Mouse (Mus musculus): ENCODE measurements around the gene Fxyd4. TPM values are rescaled to one million over a fixed set of nuclear protein-coding genes. Genes with fewer than 3 reads are reported as not detected.
A peak's percentile ranks its signal among the peaks of the same experiment; 100 is the strongest.

Gene Fxyd4
- not detected for total RNA-seq (2021)
- long read RNA-seq = 0 reads

- DNase-seq (ENCODE audit: low spot score in 2 of 2) = no peak
Measured at GRCm38 (mm10) chr6:117937222-117937932, at the start of gene Fxyd4. Gene Fxyd4 (minus strand): TSS chr6:117937692.

GRCm38 (mm10) chr6:117987173-117987572, 49.7 kb upstream of the Fxyd4 start:
- no peak for DNase-seq (ENCODE audit: low spot score in 2 of 2)

DNA sequence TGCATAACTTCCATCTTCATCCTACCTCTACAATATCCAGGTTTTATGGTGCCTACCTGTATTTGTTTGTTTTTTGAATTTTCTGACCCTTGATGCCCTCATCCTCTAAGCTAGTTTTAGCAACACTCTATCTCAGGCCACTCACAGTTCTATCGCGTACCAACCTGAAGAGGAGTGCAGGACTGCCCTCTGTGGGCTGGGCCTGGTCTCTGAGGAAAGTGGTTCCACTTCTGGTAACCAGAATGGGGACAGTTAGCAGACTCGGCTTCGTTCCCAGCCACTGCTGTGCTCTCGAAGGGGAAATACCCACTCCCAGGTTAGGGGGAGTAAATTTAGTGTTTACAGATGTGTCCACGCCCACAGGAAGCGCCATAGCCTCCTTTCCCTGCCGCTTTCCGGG, 29.2 kb upstream of the Fxyd4 start:
- DNase-seq (ENCODE audit: low spot score in 2 of 2) = no peak

- DNase-seq (ENCODE audit: low spot score in 2 of 2) = no peak
Measured at GRCm38 (mm10) chr6:117963201-117963600, 25.7 kb upstream of the Fxyd4 start.

DNA sequence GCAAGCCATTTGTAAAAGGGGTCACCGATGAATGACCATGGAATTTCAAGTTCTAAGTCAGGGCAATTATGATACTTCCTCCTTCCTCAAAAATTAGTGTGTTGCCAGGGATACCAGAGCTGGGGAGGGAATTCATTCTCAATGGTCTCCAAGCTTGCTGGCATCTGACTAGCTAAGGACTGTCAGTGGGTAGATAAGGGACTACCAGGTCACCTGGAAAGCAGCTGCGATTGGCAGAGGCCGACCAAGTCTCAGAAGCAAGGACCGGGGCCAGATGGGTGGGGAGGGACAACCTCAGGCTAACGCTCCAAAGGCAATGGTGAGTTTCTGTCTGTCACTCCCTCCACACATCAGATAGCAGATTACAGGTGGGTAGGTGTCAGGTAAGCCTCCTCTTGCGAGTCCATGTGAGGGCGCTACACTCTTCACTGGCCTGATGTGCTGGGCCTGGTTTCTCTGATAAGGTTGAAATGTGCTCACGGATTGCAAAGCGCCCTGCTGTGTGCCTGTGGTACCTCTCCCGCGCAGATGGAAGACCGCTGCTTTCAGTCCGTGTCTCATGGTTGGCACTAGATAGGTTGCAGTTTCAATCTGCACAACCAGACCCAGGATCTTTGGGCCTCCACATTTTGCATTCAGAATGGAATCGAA, 19.5 kb upstream of the Fxyd4 start:
- DNase-seq (ENCODE audit: low spot score in 2 of 2) = no peak

GRCm38 (mm10) chr6:117956161-117956560, 18.7 kb upstream of the Fxyd4 start:
- no peak for DNase-seq (ENCODE audit: low spot score in 2 of 2)

GRCm38 (mm10) chr6:117952330-117952729, 14.8 kb upstream of the Fxyd4 start:
- no peak for DNase-seq (ENCODE audit: low spot score in 2 of 2)

DNA sequence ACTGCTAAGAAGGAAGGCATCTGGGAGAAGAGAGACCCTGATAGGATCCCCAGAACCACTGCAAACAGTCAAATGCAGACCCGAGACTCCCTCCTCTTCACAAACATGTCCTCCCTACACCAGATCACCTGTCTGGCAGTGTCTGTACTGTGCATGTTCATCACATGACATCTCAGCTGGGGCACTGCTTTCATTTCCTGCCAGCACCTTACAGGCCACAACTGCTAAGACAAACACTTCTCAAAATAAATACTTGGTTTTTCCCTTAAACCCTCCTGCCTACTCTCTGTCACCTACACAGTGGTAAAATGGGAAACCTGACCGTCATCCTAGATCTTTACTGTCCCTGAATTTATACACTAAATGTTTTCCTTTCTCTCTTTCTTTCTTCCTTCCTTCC, 6.4 kb upstream of the Fxyd4 start:
- no peak for DNase-seq (ENCODE audit: low spot score in 2 of 2)

- DNase-seq (ENCODE audit: low spot score in 2 of 2) = peak; percentile 54
Measured at GRCm38 (mm10) chr6:117942769-117943168, 5.3 kb upstream of the Fxyd4 start.

DNA sequence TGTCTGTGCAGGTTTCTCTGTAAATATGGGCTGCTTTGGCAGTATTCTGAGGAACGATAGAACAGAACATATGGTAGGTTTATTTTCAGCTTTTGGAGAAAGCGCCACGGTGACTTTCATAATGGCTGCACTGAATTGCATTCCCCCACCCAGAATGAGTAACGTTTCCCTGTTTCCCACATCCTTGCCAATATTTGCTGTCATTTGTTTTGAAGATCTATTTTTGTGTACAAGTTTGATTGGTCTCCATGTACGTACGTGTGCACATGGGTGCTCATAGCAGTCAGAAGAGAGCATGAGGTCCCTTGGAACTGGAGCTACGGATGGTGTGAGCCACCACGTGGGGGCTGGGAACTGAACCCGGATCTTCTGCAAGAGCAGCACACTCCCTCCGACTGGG, 1.5 kb upstream of the Fxyd4 start:
- no peak for DNase-seq (ENCODE audit: low spot score in 2 of 2)

GRCm38 (mm10) chr6:117935681-117936612, 1.5 kb downstream of the Fxyd4 start:
- DNase-seq (ENCODE audit: low spot score in 2 of 2) = no peak

- DNase-seq (ENCODE audit: low spot score in 2 of 2) = no peak
Measured at GRCm38 (mm10) chr6:117934301-117934700, 3.2 kb downstream of the Fxyd4 start.

- DNase-seq (ENCODE audit: low spot score in 2 of 2) = no peak
Measured at GRCm38 (mm10) chr6:117932325-117933051, 5.0 kb downstream of the Fxyd4 start.

DNA sequence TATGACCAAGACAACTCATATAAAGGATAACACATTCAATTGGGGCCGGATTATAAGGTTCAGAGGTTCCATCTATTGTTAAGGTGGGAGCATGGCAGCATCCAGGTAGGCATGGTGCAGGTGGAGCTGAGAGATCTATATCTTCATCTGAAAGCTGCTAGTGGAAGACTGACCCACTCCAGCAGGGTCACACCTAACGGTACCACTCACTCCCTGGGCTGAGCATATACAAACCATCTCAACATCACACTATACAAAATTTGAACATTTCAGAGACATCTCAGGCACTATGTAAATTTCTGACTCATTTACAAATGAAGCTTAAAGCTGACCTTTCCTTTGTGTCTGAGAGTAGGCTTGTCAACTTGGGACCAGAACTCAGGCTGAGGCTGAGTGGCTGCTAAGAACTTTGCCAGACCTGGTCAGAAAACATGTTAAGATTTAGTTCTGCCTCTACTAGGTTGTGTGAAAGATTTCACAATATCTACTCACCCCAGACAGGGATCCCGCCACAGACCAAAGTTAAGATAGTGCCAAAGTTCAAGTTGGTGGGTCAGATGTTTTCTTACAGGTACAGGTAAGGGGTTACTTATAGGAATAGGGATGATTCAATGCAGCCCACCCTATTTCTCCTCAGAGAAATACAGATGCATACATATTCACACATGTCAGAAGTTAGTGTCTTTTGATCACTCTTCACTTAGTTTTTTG, 7.4 kb downstream of the Fxyd4 start:
- no peak for DNase-seq (ENCODE audit: low spot score in 2 of 2)

GRCm38 (mm10) chr6:117928746-117929145, 8.7 kb downstream of the Fxyd4 start:
- no peak for DNase-seq (ENCODE audit: low spot score in 2 of 2)

- no peak for DNase-seq (ENCODE audit: low spot score in 2 of 2)
Measured at GRCm38 (mm10) chr6:117927955-117928354, 9.5 kb downstream of the Fxyd4 start.

DNA sequence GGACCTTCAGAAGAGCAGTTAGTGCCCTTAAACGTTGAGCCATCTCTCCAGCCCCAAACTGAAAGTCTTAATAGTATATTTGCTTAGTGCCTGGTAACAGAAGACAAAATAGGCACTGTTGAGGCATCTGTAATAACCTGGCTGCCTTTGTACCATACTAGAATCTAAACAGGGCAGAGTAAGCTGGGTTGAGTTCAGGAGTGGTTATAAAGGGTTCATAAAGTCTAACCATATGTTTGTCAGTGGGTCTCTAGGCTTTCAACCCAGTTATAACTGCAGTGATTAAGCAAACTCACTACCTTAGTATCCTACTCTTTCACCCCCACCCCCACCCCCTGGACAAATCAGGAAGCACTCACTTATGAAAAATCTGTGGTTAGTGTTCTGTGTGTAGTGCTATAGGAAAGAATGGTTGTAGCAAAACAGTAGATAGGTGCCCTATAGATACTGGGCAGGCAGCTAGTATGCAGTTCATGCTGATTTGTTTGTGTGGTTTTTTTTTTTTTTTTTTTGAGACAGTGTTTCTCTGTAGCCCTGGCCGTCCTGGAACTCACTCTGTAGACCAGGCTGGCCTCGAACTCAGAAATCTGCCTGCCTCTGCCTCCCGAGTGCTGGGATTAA, 10.5 kb downstream of the Fxyd4 start:
- DNase-seq (ENCODE audit: low spot score in 2 of 2) = no peak

- no peak for DNase-seq (ENCODE audit: low spot score in 2 of 2)
Measured at GRCm38 (mm10) chr6:117922041-117922440, 15.5 kb downstream of the Fxyd4 start.

GRCm38 (mm10) chr6:117920659-117921640, 16.5 kb downstream of the Fxyd4 start:
- no peak for DNase-seq (ENCODE audit: low spot score in 2 of 2)

Measured in layer of hippocampus, postnatal 10 days (tissue).